Mouse (Mus musculus): ENCODE measurements at regions not wholly inside any gene's neighbourhood (a gene's known extent, or its start where the extent isn't known, plus 50 kb on each side); places are given as distances from the start of the nearest gene placed in this dataset.
"Not testable (repeated sequence)": the region's sequence is repeated elsewhere in the genome, so short reads cannot be mapped to it uniquely, and the experiment has no call there.

DNA sequence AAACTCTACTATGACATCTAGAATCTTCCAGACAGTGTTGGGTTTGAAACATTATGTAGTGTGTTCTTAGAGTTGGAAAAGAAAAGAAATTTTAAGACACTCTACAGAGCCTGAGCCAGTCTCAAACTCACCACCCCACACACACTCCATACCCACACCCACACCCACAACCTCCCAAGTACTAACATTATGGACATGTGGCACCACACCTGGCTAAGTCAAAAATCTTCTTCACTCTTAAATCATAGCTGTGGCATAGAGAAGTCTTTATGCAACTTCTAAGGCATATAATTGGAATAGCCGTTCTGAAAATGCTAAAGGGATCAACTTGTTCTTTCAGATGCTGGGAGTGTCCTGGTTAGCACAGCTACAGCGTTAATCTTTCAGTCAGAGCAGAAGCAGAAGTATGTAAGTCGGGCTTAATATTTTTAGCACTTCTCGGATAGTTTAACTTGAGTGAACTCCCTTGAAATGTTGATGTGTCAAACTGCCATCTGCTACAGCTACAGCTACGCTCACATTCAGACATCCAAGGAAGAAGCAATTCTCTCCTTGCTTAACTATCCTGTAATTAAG is 68.6 kb upstream of the Creb1 start:
- no peak for DNase-seq (ENCODE audit: low read depth)

DNA sequence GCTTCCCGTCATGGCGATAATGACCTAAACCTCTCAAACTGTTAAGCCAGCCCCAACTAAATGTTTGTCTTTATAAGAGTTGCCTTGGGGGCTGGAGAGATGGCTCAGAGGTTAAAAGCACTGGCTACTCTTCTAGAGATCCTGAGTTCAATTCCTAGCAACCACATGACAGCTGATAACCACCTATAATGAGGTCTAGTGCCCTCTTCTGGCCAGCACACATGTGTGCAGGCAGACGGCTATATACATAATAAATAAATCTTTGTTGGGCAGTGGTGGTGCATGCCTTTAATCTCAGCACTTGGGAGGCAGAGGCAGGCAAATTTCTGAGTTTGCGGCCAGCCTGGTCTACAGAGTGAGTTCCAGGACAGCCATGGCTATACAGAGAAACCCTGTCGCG is 70.8 kb upstream of the Creb1 start:
- not testable (repeated sequence) for DNase-seq (ENCODE audit: low read depth)

DNA sequence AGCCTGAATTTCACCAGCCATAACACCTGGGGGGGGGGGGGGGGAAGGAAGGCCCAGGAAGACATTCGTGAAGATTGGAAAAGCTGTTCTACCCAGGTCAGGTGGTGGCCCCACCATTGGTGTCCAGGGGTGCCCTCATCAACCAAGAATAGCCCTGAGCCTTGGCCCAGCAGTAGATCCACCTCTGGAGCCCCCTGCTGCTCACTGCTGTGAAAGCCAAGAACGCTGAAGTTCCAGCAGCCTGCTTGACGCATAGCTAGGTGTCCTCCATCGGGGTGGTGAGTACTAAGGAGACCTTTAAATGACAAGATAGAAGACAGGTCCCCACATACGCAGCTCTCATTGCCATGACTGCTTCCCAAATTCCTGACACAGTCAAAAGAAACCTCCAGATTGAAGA is 74.6 kb upstream of the Creb1 start:
- no peak for DNase-seq (ENCODE audit: low read depth)

DNA sequence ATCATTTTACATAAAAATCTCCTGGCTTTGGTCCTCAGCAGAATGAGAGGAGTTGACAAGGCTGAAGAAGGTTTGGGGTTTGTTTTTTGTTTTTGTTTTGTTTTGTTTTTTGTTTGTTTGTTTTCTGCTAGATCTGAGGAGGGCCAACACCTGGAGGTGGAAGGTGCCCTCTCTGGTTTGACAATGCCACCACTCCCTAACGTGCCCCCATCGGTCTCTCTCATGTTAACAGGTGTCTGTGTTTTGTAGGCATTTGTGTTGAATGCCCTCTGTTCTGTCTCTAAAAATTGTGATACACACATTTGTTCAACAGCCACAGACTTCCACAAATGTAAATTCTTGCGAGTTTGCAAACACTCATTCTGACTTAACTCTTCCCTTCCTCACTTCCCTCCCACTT is 83.3 kb upstream of the Creb1 start:
- no peak for DNase-seq (ENCODE audit: low read depth)

DNA sequence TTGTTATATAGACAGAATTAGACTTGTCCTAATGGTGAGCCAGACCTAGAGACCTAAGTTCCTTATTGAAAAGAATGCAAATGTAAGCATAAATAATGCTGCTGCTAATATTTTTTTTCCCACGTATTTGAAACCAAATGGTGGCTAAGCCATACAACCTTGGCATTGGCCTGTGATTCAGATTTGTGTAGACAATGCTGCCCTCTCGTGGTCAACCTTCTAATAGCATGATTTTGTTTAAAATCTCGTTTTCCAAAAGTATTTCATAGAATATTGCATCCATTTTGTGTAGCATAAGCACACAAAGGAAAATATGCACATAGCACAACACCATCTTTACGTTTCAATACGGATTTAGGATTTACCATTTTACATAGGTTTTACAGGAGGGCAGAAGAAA is 84.4 kb upstream of the Creb1 start:
- DNase-seq (ENCODE audit: low read depth), result peak; percentile 34

DNA sequence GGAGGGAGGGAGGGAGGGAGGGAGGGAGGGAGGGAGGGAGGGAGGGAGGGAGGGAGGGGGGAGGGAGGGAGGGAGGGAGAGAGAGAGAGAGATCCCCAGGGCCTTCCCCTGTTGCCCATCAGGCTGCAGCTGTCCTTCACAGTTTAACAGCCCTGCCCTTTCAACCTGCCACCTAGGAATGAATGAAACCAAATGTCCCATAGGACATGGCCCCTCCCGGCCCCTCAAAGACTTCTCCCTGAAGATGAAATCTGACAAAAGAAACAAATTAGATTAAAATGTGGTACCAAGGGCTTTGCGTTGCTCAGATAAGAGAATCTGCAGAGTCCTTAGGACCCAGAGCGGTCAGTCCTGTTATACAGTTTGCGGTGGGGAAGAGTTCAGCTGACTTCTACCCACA is 86.0 kb upstream of the Creb1 start:
- no peak for DNase-seq (ENCODE audit: low read depth)

DNA sequence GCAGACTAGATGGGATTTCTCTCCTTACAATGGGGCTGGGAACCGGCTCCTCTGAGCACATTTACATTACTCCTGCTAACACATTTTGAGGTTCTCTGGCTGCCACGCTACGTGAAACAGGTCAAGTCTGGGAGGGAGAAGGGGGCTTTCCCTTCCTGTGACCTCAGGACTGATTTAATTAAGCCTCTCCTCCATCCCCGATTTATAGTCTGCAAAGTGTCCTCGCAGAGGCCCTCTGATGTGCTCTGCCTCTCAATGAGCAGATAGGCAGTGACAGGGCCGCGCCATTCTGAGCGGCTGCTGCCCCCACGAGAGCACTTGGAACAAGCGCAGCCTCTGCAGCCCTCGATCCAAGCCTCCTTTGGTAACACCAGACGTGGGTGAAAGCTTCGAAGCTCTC is 86.5 kb upstream of the Creb1 start:
- DNase-seq (ENCODE audit: low read depth), result no peak

DNA sequence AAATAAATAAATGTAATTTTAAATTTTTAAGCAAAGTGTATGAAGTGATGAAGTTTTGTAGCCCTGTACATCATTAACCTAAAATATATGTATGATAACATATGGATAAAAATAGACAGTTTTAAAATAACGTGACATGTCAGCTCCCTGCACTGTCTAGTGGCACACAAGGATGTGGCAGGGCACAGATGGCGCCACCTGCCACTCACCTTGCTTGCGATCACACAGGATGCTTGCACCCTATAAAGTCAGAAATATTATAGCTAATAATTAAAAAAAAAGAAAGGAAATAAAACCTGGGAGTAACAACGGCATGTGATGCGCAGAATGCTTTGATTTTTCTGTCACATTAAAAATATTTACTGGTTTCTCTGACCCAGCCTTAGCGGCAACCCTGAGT is 89.0 kb upstream of the Creb1 start:
- no peak for DNase-seq (ENCODE audit: low read depth)

DNA sequence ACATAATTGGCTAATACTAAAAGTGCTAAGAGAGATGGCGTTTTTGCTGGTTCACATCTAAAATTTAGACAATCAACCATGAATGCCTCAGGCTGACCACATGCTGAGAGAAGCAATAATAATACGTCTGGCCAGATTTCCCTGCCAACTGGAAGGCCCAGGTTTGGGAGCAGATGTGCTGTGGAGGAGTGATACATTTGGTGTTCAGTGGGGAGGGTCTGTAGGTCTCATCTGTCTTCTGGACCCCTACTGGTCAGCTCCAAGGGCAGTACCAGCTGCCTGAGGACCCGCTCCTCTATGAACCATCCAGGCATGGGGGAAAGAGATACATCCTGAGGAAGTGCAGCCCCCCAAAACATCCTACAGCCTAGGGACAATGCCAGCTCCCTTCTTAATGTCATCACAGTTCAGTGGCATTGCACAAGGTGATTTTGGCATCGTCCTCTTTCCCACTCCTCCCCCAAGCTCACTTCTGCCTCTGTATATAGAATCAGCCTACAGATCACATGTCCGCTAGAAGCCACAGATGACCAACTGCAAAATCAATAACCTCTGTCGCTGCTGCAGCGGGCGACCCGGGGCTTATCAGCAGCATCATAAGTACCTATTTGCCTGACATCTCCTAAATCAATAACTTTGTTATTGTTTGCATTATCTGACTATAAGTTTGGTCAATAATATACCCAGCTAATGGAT is 90.1 kb upstream of the Creb1 start:
- no peak for DNase-seq (ENCODE audit: low read depth)

DNA sequence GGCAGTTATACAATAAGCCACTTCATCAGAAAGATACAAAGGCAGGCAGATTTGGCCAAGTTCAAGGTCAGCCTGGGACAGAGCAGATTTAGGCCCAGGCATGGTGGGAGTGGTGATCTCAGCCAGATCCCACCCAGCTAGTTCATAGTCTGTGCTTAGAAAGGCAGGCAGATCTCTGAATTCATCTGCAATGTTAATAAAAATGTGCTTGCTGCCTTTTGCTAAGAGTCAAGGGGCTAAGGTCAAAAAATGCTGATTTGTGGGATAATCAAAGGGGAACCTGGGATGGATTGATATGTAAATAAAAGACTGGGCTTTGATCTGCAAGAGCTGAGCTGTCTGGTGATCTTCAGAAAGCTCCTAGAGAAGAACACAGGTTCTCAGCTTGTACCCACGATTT is 109.2 kb upstream of the Creb1 start:
- DNase-seq (ENCODE audit: low read depth), result no peak

DNA sequence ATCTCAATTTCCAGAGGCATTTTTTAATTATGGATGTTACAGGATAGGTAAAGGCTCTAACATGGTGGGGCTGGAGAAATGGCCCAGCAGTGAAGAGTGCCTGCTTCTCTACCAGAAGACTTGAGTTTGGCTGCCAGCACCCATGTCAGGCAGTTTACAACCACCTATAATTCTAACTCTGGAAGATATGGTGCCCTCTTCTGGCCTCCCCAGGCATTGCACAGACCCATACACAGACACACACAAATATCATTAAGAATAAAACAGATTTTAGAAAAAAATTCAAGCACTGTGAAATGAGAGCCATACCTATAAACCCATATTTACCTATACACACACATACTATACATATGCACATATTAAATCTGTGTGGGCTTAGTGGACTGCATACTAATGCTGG is 113.9 kb upstream of the Creb1 start:
- no peak for DNase-seq (ENCODE audit: low read depth)

DNA sequence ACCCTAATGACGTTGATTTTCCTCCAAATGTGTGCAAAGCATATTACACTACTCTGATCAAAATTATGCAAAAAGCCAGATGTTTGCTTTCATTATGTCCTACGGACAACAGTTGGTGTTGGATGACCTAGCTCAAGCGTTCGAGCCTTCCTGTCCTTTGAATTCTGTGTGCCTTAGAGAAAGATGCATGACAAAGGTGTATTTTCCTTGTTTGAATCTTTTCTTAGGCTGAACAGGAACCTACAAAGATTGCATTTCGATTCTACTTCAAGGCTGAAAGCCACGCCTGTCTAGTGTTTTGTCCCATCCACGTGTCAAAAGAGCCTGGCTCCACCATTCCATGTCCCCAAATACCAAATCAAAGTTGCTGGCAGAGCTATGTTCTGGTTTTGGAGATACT is 116.5 kb upstream of the Creb1 start:
- DNase-seq (ENCODE audit: low read depth), result no peak

DNA sequence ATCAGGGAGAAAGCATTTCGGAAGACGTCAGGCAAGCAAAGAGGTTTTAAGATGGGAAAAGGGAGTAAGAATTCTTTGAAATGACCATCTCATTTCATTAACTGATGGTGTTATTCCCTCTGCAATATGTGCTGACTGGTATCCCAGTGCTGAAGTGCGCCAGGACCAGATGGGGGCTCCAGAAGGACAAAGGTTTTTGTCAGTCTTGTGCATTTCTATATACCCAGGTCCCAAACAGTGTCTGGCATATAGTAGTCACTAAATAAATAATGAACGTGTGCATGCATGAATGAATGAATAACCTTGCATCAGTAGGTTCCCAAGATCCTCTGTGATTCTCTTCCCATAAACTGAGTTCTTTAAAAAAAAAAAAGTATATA is 119.3 kb upstream of the Creb1 start:
- DNase-seq (ENCODE audit: low read depth), result no peak

DNA sequence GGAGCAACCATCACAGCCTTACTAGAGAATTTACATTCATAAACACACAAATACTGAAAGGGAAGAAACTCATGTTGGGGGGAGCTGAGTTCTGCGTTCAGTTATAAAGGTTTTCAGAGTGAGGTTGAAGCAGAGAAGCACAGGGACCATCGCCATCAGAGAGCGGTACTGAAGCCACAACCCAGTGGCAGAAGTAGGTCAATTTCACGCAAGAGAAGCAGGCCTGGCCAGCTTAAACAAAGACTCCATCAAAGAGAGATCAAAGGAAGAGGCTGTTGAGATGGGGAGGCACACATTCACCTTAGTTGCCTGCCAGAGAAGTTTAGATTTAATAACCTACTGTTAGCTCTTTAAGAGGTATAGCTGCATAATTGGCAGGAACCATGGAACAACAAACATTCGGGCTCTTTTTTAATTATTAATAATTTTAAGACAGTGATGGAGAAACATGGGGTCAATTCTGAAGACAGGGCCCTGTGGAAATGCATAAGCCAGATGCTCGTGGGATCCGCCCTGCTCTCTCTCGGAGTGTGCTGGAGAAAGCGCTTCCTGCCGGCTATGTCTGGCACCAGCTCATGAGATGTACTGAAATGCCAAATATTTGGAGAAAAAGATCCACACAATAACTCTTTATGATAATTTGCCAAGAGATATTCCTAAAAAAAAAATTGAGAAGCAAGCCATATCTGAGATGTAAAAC is 119.8 kb upstream of the Creb1 start:
- no peak for DNase-seq (ENCODE audit: low read depth)

DNA sequence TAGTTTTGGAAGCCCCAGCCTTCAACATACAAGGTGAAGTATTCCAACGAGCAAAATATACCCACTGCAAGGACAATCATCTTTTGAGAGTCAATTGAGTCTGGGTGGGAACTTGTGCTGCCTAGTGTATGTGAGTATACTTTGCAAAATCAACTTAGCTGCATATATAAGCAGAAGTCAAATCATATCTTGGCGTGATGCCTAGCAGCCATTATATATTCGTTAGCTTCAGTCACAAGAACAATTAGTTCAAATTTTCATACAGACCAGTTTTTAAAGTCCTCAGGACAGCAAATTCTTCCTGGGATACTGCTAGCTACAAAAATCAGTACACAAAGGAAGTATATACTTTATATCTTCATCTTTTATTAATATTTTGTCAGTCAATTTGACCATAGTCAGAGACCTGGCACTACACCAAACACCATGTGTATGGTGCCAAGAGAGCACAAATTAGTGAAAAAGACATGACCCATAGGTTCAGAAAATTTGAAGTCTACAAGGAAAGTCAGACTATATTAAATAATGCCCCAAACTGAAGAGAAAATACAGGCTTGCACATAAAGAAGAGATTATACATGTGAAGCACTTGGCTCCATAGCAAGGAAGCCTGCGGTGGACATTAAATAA is 120.5 kb upstream of the Creb1 start:
- DNase-seq (ENCODE audit: low read depth), result no peak

DNA sequence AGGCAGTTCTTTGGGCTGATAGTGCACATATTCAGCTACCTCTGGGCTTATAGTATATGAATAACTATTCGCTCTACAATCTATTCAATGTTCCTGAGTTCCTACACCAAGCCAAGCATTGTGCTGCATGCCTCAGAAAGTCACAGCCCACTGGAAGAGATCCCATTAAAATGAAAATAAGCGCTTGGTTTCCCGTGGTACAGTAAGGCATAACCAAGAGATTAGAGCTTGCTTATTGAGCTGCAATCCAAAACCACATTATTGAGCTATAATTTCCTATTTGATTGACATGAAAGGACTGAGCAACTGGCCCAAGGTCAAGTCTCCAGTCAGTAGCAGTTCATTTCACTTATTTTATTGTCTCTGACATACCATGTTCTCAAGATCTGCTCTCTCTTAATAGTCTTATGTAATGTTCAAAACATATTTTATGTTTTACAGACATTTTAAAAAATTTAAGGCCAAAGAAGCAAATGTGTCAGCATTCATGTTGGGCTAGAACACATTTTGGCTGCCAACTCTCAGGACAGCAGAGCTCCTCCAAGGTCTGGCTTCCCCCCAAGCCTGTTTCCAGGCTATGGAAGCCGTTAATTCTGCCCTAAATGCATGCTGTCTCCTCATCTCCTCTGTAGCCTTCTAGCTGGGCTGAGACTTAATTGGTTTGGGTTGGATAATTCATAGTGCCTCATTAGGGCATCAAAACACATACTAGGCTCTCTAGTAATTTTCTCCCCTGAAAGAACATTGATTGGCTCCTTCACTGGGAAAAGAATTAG is 123.5 kb upstream of the Creb1 start:
- no peak for DNase-seq (ENCODE audit: low read depth)

DNA sequence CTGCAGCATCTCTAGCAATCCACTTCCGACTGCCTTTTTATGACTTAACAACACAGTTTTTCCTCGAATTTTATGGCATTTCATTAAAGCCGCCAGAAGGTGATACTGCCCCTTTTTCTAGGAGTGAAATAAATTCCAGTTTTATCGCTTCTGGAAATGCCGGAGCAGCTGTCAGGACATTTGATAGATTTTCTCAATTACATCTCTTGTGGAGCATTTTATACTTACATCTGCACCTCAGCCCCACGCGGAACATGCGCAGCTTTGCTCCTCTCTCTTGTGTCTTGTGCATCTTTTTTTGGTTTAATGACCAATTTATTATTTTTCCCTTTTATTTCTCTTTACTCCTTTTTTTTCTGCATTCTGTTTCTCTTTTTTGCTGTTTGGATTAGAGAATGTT is 140.9 kb upstream of the Creb1 start:
- DNase-seq (ENCODE audit: low read depth), result no peak

DNA sequence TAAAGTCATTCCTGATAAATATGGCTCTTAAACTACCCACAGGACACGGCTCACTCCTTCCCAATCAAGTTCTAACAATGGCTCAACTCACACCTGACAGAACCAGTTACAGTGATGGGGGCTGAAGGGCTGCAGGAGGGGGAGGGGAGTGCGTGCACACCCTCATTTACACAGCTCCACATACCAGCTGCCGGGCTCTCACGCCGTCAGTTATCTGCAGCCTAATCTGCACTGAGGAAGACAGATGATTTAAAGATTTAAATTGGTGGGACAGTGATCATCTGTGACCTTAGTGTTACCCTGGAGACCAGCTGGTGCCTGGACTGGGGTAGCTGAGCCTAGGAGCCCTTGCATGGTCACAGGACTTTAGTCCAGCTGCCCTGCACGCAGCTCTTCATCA is 151.2 kb upstream of the Creb1 start:
- DNase-seq (ENCODE audit: low read depth), result no peak

DNA sequence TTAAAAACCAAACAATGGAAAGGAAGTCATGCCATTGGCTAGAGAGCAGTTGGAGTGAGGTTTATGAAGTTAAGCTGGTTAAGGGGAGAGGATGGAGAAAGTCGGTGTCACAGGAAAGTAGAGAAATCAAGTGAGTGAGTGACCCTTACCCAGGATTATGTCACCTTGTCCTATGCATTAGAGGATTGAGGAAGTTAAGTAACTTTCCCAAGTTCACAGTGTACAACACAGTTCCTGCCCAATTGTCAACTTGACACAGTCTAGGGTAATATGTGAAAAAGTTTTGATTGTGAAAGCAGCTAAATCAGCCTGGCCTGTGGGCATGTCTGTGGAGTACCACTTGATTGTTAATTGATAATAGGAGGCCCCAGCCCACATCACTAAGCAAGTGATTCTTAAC is 156.0 kb upstream of the Creb1 start:
- DNase-seq (ENCODE audit: low read depth), result not testable (repeated sequence)

DNA sequence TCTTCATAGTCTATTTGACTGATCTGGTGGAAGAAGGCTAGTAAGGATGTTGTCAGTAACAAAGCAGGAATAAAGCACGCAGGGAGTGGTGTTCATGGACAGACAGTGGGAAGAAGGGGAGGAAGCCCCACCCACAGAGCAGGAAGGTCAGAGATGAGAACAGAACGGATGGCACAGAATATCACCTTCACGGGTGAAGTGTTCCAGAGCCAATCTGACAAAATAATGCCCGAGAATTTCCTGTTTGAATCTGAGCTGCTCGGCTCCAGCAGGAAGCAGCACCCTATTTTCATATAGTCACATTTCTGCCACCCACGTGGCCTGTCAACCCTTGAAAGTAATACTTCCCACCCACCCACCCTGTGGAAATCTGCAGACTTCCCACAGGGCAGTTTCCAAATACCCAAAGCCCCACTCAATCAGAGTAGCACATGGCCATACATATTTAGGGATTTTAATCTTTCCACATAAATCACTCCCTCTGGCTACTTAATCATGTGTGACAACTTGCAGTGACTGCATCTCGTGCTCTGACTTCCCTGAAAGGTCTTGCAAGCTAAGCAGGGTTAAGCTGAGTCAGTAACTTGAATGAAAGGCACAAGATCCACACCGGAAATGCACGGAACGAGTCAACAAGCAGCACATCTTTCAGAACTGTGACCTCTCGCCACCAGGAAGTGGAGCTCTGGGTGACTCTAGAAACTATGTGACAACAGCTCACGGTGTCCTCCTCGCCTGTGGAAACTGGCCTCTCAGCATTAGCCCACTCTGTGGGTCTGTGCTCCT is 158.0 kb upstream of the Creb1 start:
- DNase-seq (ENCODE audit: low read depth), result no peak

DNA sequence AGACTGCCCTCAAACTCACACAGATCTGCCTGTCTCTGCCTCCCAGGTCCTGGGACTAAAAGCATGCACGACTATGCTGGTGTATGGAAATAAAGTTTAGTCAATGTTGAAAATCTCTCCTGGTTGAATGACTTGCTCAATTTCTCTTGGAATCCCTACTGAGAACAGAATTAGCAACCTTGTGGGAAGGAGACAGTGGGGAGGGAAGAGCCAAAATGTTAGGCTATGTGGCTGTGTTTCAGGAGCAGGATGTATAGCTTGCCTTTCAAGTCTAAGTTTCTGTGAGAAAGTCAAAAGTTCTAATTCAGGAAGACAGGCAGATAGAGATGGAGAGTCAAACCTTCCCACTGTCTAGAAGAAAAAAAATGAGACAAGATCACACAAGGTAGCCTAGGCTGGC is 168.3 kb upstream of the Creb1 start:
- no peak for DNase-seq (ENCODE audit: low read depth)
